Mouse (Mus musculus): Measurements from ENCODE around the gene Gm20518. TPM values are rescaled to one million over a fixed set of nuclear protein-coding genes. Genes with fewer than 3 reads are reported as not detected.

The Gm20518 gene
- polyA plus RNA-seq, 1 experiment from 2014 or later, result not detected

DNA sequence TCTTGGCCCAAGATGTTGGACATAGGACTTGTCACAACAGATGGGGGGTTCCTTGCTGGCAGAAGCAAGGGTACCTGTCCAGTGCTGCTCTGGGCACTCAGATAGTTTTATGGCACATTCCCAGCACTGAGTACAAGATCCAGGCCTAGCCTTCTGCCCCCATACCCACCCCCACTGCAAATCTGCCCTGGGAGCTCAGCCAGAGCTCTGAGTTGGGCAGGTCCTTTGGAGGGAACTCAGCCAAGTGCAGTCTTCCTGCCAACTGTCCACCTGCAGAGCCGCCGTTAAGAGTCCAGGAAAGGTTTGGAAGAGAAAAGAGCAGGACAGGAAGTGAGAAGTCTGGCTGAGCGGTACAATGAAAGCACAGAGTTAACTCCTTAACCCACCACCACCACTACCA, 1.1 kb upstream of the Gm20518 start:
- H3K4me3 ChIP-seq, result no peak overlapping the region
- ATAC-seq, result no peak
- peaks cover 25% of the 10 kb centered on the region for H3K4me1 ChIP-seq
- WGBS (ENCODE audit: insufficient replicate concordance), result 58% methylated on average over 3 of the region's 3 CpGs
- peaks cover 7% of the 10 kb centered on the region; the same call in 1 of the 2 replicates for H3K36me3 ChIP-seq
- H3K9me3 ChIP-seq (replicated peaks), result no peaks in the 10 kb centered on the region
- H3K27me3 ChIP-seq (replicated peaks), result peaks cover 11% of the 10 kb centered on the region; the same call in 1 of the 2 replicates
- no peak overlapping the region for H3K4me2 ChIP-seq
- no peak overlapping the region for H3K9ac ChIP-seq
- no peak overlapping the region for H3K27ac ChIP-seq

DNA sequence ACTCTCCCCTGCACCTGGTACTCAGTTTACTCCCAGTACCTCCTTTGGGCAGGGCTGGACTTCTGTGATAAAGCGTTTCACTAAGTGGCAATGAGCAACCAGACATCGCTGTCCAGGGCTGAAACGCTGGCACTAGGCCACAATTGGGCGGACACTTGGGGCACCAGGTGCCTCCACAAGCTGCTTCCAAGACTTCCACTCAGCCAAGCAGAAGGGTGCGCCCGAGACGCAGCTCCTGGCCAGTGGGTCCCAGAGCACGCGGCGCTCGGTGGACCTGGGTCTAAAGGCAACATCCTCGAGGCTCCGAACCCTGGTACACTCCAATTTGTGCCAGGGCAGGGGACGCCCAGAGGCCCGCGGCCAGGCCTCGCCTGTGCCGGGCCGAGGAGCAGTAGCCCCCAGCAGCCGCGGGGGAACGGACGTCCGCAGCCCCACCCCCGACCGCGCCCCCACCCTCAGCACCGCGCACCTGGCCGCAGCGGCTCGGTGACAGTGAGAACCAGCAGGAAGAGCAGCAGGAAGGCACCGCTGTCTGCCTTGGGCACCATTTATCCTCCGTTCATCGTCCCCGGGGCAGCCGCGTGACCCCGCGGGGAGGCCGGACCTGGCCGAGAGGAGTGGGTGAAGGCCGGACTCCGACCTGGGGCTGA, 429 bp downstream of the Gm20518 start:
- ATAC-seq, result peak; percentile 73
- Histone ChIP-seq H3K27me3 (replicated peaks) (peaks cover 7% of the 10 kb centered on the region; the same call in 1 of the 2 replicates), H3K9me3 (replicated peaks) (no peaks in the 10 kb centered on the region), H3K4me1 (peaks cover 25% of the 10 kb centered on the region), H3K36me3 (peaks cover 7% of the 10 kb centered on the region; the same call in 1 of the 2 replicates), H3K27ac (peak overlapping the region; percentile 91), H3K4me2 (peak overlapping the region; percentile 81), H3K4me3 (peak overlapping the region; percentile 93), H3K9ac (peak overlapping the region; percentile 98)
- WGBS (ENCODE audit: insufficient replicate concordance), result under 1% methylated on average over 44 of the region's 44 CpGs

DNA sequence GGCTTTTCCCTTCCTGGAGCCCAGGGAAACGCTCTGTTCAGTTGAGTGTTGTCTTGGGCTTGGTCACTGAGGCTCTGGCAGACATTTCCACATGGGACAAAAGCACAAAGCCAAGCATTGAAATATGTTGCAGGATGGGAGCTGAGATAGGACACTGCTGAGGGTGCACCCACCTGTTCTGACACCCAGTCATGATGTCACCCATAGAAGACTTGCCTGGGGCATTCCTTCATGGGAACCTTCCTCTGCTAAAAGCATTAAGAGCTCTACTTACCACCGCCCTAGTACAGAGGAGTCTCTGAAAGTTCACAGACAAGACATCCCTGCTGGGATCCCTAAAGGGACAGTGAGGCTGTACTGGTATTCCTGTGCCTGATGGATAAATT, 1.1 kb downstream of the Gm20518 start:
- no peak for ATAC-seq
- peak overlapping the region; percentile 98 for H3K9ac ChIP-seq
- H3K27me3 ChIP-seq (replicated peaks), result peaks cover 5% of the 10 kb centered on the region; the same call in 1 of the 2 replicates
- peak overlapping the region; percentile 91 for H3K27ac ChIP-seq
- no peaks in the 10 kb centered on the region for H3K9me3 ChIP-seq (replicated peaks)
- H3K4me1 ChIP-seq, result peaks cover 32% of the 10 kb centered on the region
- H3K36me3 ChIP-seq, result peaks cover 7% of the 10 kb centered on the region; the same call in 1 of the 2 replicates
- WGBS (ENCODE audit: insufficient replicate concordance), result 60% methylated on average over 2 of the region's 2 CpGs
- peak overlapping the region; percentile 81 for H3K4me2 ChIP-seq
- peak overlapping the region; percentile 93 for H3K4me3 ChIP-seq

DNA sequence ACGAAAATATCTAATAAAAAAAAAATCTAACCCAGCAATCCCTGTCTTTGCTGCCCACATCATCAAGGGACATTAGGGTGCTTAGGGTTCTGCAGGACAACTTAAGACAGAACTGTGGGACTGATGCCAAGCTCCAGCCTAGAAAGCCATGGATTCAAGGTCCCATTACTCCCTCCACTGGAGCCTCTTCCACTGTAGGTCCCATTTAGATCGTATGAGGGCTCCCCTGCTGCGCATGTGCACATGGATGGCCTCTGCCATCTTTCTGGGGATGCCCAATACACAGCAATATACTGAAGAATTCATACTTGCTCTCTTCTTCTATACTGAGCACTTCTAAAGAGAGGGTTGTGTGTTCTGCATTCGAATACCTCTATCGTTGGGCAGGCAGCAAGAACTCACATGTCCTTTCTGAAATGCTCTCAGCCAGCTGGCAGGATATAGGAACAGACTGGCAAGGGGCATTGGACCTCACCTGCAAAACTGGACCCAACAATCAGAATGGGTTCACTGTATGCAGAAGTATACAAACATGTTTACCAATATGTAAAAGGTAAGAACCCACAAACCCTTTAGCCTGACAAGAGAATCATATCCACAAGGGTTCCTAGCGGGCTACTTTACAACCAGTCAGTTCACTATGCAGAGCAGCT, 1.7 kb downstream of the Gm20518 start:
- peak overlapping the region; percentile 93 for H3K4me3 ChIP-seq
- peak overlapping the region; percentile 81 for H3K4me2 ChIP-seq
- H3K27me3 ChIP-seq (replicated peaks), result peaks cover 5% of the 10 kb centered on the region; the same call in 1 of the 2 replicates
- H3K9me3 ChIP-seq (replicated peaks), result no peaks in the 10 kb centered on the region
- peaks cover 35% of the 10 kb centered on the region for H3K4me1 ChIP-seq
- WGBS (ENCODE audit: insufficient replicate concordance), result 79% methylated on average over 6 of the region's 6 CpGs
- H3K36me3 ChIP-seq, result peaks cover 7% of the 10 kb centered on the region; the same call in 1 of the 2 replicates
- peak overlapping the region; percentile 98; the same call in 1 of the 2 replicates for H3K9ac ChIP-seq
- H3K27ac ChIP-seq, result no peak overlapping the region
- ATAC-seq, result no peak

DNA sequence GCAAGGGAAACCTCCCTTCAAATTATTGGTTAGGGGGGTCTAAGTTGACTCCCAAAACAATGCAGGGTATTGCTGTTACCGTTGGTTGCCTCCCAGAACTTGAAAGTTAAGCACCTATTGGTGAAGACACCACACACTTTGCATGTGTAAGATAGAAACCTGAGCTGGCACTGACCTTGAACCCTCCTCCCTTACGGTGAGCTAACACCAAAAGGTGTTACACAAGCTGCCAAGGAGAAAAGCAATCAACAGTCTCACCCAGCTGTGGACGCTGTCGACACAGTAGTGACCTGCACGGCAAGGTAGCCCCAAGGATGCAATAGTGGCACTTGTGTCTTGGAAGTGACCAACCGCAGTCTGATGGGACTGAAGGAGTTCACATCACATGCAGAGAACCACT, 7.4 kb downstream of the Gm20518 start:
- Histone ChIP-seq H3K9ac (no peak overlapping the region), H3K4me1 (peaks cover 25% of the 10 kb centered on the region), H3K27ac (no peak overlapping the region), H3K4me2 (no peak overlapping the region), H3K4me3 (no peak overlapping the region), H3K36me3 (peaks cover 23% of the 10 kb centered on the region), H3K9me3 (replicated peaks) (no peaks in the 10 kb centered on the region), H3K27me3 (replicated peaks) (no peaks in the 10 kb centered on the region)
- no peak for ATAC-seq
- 70% methylated on average over 6 of the region's 6 CpGs for WGBS (ENCODE audit: insufficient replicate concordance)

DNA sequence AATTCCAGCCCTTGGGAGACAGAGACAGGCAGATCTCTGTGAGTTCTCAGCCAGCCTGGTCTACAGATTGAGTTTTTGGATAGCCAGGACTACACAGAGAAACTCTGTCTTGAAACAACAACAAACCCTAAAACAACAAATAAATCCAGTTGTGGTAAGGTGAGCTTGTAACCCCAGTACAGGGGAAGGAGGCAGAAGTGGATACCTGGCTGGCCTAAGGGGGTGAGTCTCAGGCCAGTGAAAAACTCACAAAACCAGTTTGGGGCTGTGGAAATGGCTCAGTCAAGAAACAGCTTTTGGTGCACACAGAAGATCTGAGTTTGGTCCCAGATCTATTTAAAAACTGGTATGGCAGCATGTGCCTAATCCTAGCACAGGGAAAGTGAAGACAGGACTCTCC, 9.3 kb downstream of the Gm20518 start:
- H3K4me2 ChIP-seq, result no peak overlapping the region
- no peak overlapping the region for H3K9ac ChIP-seq
- peaks cover 35% of the 10 kb centered on the region for H3K36me3 ChIP-seq
- H3K4me3 ChIP-seq, result no peak overlapping the region
- H3K9me3 ChIP-seq (replicated peaks), result no peaks in the 10 kb centered on the region
- no peak for ATAC-seq
- H3K27me3 ChIP-seq (replicated peaks), result no peaks in the 10 kb centered on the region
- no peak overlapping the region for H3K27ac ChIP-seq
- peaks cover 25% of the 10 kb centered on the region for H3K4me1 ChIP-seq

DNA sequence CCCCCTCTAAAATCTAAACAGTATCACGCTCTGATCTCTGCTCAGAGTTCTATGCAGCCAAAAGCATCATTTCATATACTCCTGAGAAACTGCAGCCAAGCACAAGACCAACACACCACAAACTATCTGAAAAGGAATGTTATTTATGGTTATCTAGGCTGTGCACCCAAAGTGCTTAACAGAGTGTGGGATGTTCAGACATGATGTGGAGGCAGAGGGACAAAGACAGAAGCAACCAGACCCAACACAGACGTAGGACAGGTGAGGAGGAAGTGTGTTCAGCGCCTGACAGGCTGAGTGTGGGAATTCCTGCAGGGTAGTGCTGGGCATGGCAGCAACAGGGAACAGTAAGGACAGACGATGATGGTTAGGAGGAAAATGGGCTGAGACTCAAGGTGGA, 11.9 kb downstream of the Gm20518 start:
- 74% methylated on average over 4 of the region's 4 CpGs for WGBS (ENCODE audit: insufficient replicate concordance)
- Histone ChIP-seq H3K9ac (no peak overlapping the region), H3K36me3 (peaks cover 38% of the 10 kb centered on the region), H3K9me3 (replicated peaks) (no peaks in the 10 kb centered on the region), H3K27ac (no peak overlapping the region), H3K27me3 (replicated peaks) (no peaks in the 10 kb centered on the region), H3K4me1 (peaks cover 16% of the 10 kb centered on the region; the same call in 1 of the 2 replicates), H3K4me3 (no peak overlapping the region), H3K4me2 (no peak overlapping the region)
- ATAC-seq, result no peak

DNA sequence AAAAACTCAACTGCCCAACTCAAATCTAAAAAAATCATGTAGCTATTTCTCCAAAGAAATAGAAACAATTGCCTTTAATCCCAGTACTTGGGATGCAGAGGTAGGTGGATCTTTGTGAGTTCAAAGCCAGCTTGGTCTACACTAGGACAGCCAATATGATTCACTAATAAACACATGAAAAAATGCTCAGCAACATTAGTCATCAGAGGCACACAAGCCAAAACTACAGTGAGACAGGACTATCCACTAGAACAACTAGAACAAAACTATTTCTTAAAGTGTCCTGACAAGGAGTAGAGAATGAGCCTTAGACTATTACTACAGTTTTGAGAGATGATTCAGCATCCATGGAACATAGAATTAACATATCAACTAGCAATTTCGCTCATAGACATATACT, 15.4 kb downstream of the Gm20518 start:
- Histone ChIP-seq H3K9ac (no peak overlapping the region), H3K9me3 (replicated peaks) (no peaks in the 10 kb centered on the region), H3K4me2 (no peak overlapping the region), H3K4me1 (peaks cover 41% of the 10 kb centered on the region), H3K4me3 (no peak overlapping the region), H3K36me3 (peaks cover 35% of the 10 kb centered on the region), H3K27me3 (replicated peaks) (no peaks in the 10 kb centered on the region), H3K27ac (no peak overlapping the region)
- ATAC-seq, result no peak
- 64% methylated on average over 1 of the region's 1 CpGs for WGBS (ENCODE audit: insufficient replicate concordance)

DNA sequence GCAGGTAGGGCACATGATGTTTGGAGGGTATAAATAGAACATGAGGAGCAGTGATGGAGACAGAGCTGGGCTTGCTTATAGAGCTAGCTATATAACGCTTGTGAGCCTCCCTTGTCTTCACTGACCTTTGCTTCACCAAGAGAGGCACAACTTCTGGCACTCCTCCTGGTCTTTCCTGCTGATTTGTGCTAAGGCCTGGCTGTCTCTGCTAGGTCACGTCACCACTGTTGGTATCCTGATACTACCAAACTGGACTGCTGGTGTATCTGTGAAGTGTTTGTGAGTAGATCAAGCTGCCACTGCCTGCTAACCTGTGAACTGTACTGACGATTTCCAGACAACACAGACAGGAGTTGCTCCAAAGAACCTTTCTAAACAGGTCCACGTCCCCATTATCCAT, 16.3 kb downstream of the Gm20518 start:
- no peak overlapping the region for H3K4me3 ChIP-seq
- no peak overlapping the region for H3K27ac ChIP-seq
- peaks cover 51% of the 10 kb centered on the region for H3K4me1 ChIP-seq

DNA sequence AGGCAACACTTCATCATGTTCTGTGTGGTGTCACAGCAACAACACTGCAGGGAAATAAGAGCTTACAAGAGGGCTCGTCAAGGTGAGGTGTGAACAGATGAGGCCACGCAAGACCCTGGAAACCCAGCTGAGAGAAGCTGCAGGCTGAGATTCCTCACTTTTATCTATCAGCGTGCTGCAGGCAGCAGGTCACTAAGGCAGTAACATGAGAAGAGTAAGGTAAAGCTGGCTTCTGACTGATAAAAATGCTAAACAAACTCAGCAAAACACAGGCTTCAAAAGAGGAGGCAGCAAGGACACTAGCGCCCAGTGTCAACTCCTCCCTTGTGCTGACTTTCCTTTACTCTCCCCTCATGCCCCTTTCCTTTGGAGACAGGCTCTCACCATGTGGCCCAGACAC, 18.5 kb downstream of the Gm20518 start:
- H3K27ac ChIP-seq, result peak overlapping the region; percentile 45; the same call in 1 of the 2 replicates
- H3K27me3 ChIP-seq (replicated peaks), result no peaks in the 10 kb centered on the region
- ATAC-seq, result peak; percentile 69
- H3K4me1 ChIP-seq, result peaks cover 52% of the 10 kb centered on the region
- H3K4me2 ChIP-seq, result peak overlapping the region; percentile 21
- no peak overlapping the region for H3K4me3 ChIP-seq
- H3K9ac ChIP-seq, result no peak overlapping the region
- WGBS (ENCODE audit: insufficient replicate concordance), result 16% methylated on average over 4 of the region's 4 CpGs
- no peaks in the 10 kb centered on the region for H3K9me3 ChIP-seq (replicated peaks)
- peaks cover 42% of the 10 kb centered on the region for H3K36me3 ChIP-seq

More for the DNA sequence above, 16.3 kb downstream of the Gm20518 start:
- Histone ChIP-seq H3K4me2 (no peak overlapping the region), H3K36me3 (peaks cover 39% of the 10 kb centered on the region), H3K9me3 (replicated peaks) (no peaks in the 10 kb centered on the region), H3K9ac (no peak overlapping the region), H3K27me3 (replicated peaks) (no peaks in the 10 kb centered on the region)
- 79% methylated on average over 4 of the region's 4 CpGs for WGBS (ENCODE audit: insufficient replicate concordance)
- ATAC-seq, result no peak

DNA sequence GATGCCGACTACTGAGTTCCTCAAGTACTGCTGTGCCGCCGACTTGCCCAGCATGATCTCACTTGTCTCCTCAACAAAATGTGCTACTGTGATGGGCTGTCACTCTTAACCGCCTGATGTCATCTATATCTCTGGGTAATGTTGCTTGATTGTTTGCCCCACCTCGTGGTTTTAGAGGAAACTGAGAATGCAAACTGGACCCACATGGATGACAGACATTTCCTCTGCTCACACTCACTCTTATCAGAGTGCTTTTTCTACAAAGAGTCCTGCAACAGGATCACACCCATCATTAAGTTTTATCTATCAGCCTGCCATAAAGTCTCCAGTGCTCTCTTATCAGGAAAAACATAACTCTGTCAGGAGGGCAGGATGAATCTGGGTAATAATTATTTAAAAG, 20.2 kb downstream of the Gm20518 start:
- Histone ChIP-seq H3K4me3 (no peak overlapping the region), H3K9ac (no peak overlapping the region), H3K9me3 (replicated peaks) (no peaks in the 10 kb centered on the region), H3K27me3 (replicated peaks) (no peaks in the 10 kb centered on the region), H3K27ac (no peak overlapping the region), H3K36me3 (peaks cover 36% of the 10 kb centered on the region), H3K4me2 (0 out of 2 replicates have a peak overlapping the region, but pooled peaks have one; percentile 19), H3K4me1 (peaks cover 52% of the 10 kb centered on the region)
- ATAC-seq, result peak; percentile 70
- 31% methylated on average over 5 of the region's 5 CpGs for WGBS (ENCODE audit: insufficient replicate concordance)

DNA sequence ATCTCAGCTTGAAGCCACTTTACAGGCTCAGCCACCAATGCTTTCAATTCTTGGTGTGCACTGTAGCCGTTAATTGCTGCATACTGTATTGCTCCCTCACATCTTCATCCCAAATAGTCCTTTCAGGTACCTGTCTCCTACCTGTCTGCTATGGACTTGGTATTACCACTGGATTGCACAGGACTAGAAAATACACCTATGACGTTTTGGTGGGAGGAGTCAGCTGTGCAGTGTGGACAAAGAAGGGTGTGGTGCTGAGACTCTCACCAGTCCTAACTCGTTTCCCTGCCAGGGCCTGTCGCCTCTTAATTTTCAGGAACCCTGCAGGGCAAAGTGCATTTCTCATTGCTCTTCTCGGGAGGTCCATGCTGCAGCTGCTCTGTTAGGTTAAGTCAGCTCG, 25.7 kb downstream of the Gm20518 start:
- WGBS (ENCODE audit: insufficient replicate concordance), result 68% methylated on average over 6 of the region's 6 CpGs
- H3K36me3 ChIP-seq, result peaks cover 48% of the 10 kb centered on the region
- H3K4me2 ChIP-seq, result no peak overlapping the region
- H3K9me3 ChIP-seq (replicated peaks), result no peaks in the 10 kb centered on the region
- 0 out of 2 replicates have a peak, but pooled peaks have one; percentile 13 for ATAC-seq
- H3K27ac ChIP-seq, result no peak overlapping the region
- peaks cover 18% of the 10 kb centered on the region for H3K4me1 ChIP-seq
- H3K4me3 ChIP-seq, result no peak overlapping the region
- H3K9ac ChIP-seq, result no peak overlapping the region
- no peaks in the 10 kb centered on the region for H3K27me3 ChIP-seq (replicated peaks)
